In genomic region chr13:51866151-51866659, GRCm38 (mm10) we compare ENCODE assay signal across 10 mouse cellular contexts. TPM values are rescaled to one million over a fixed set of nuclear protein-coding genes. Genes with fewer than 3 reads are reported as not detected.
DNase-seq lines count a peak whose midpoint lies in the region; ATAC-seq and TF ChIP-seq lines count a peak whose summit lies in the region.
"Had no signal": no experiment of that assay in that cellular context is flagged by ENCODE, and none has a peak within 500 bp of the region (broad histone marks: within the 10 kb centered on the region; RNA-seq: fewer than 3 reads in every experiment).

No protein-coding gene starts in this region.

- no peak for DNase-seq in liver, postnatal 0 days
- peak; percentile 49 to 63 for DNase-seq in cerebellum, postnatal 25 days
- DNase-seq in layer of hippocampus, adult 9-11 months = no peak
- DNase-seq in heart, postnatal 10 days = no peak

- no peak overlapping the region for H3K4me3 ChIP-seq in liver, postnatal 0 days (ENCODE audit: low read depth, low read length)
- H3K4me3 ChIP-seq in liver, embryonic 12.5 days = no peak overlapping the region
- no peak overlapping the region for H3K4me3 ChIP-seq in kidney, embryonic 15.5 days (replicated peaks)
- no peak overlapping the region for H3K4me3 ChIP-seq in stomach, embryonic 16.5 days (replicated peaks; ENCODE audit: low read length)
- H3K4me3 ChIP-seq: embryonic facial prominence, embryonic 13.5 days; lung, embryonic 15.5 days had no signal

- H3K9me3 ChIP-seq in liver, postnatal 0 days (ENCODE audit: low read length) = no peaks in the 10 kb centered on the region
- no peaks in the 10 kb centered on the region for H3K9me3 ChIP-seq in liver, embryonic 12.5 days (replicated peaks)
- no peaks in the 10 kb centered on the region for H3K9me3 ChIP-seq in kidney, embryonic 15.5 days (replicated peaks)
- H3K9me3 ChIP-seq in stomach, embryonic 16.5 days (replicated peaks; ENCODE audit: control insufficient read depth, low read length) = no peaks in the 10 kb centered on the region
- H3K9me3 ChIP-seq: embryonic facial prominence, embryonic 13.5 days; G1E; lung, embryonic 15.5 days had no signal

- TF ChIP-seq EP300 in liver, postnatal 0 days (IDR thresholded peaks at IDR 0.05; ENCODE audit: low read depth) = no peak

- no peak overlapping the region for H3K4me2 ChIP-seq in liver, postnatal 0 days (ENCODE audit: low read depth, low read length)
- no peak overlapping the region for H3K4me2 ChIP-seq in liver, embryonic 12.5 days
- no peak overlapping the region for H3K4me2 ChIP-seq in kidney, embryonic 15.5 days
- no peak overlapping the region for H3K4me2 ChIP-seq in stomach, embryonic 16.5 days (ENCODE audit: low read depth, low read length)
- H3K4me2 ChIP-seq: embryonic facial prominence, embryonic 13.5 days; lung, embryonic 15.5 days had no signal

- peak; percentile 45; the same call in 1 of the 2 replicates for ATAC-seq in liver, postnatal 0 days
- ATAC-seq in liver, embryonic 12.5 days = no peak
- 0 out of 2 replicates have a peak, but pooled peaks have one; percentile 12 for ATAC-seq in kidney, embryonic 15.5 days (replicated peaks; ENCODE audit: low FRiP score)
- ATAC-seq in stomach, embryonic 16.5 days (ENCODE audit: insufficient read depth, low FRiP score) = peak; percentile 40; the same call in 1 of the 2 replicates

- H3K27me3 ChIP-seq in liver, postnatal 0 days (ENCODE audit: insufficient read depth, low read length) = no peaks in the 10 kb centered on the region
- peaks cover 22% of the 10 kb centered on the region; the same call in 1 of the 2 replicates for H3K27me3 ChIP-seq in liver, embryonic 12.5 days (replicated peaks)
- no peaks in the 10 kb centered on the region for H3K27me3 ChIP-seq in kidney, embryonic 15.5 days
- H3K27me3 ChIP-seq in stomach, embryonic 16.5 days (ENCODE audit: control insufficient read depth, insufficient read depth, low read length) = no peaks in the 10 kb centered on the region
- H3K27me3 ChIP-seq: embryonic facial prominence, embryonic 13.5 days; lung, embryonic 15.5 days had no signal

- no peak overlapping the region for H3K27ac ChIP-seq in liver, postnatal 0 days (ENCODE audit: low read depth)
- no peak overlapping the region for H3K27ac ChIP-seq in liver, embryonic 12.5 days
- H3K27ac ChIP-seq in kidney, embryonic 15.5 days = no peak overlapping the region
- H3K27ac ChIP-seq in stomach, embryonic 16.5 days (ENCODE audit: low read length) = no peak overlapping the region
- H3K27ac ChIP-seq: embryonic facial prominence, embryonic 13.5 days; lung, embryonic 15.5 days had no signal

- no peak for TF ChIP-seq CTCF in liver, postnatal 0 days (IDR thresholded peaks at IDR 0.05; ENCODE audit: low read depth)

- no peak overlapping the region for H3K9ac ChIP-seq in liver, postnatal 0 days (replicated peaks)
- H3K9ac ChIP-seq in liver, embryonic 12.5 days = no peak overlapping the region
- no peak overlapping the region for H3K9ac ChIP-seq in kidney, embryonic 15.5 days
- 0 out of 2 replicates have a peak overlapping the region, but pooled peaks have one; percentile 7 for H3K9ac ChIP-seq in stomach, embryonic 16.5 days (ENCODE audit: low read length)
- H3K9ac ChIP-seq: embryonic facial prominence, embryonic 13.5 days; lung, embryonic 15.5 days had no signal

- intact Hi-C loops in heart, postnatal 10 days (cut with DNase I) = no loop called here

- 52% methylated on average over 11 of the region's 11 CpGs for WGBS in liver, postnatal 0 days (ENCODE audit: insufficient replicate concordance)
- WGBS in liver, embryonic 12.5 days (ENCODE audit: insufficient replicate concordance) = 57% methylated on average over 11 of the region's 11 CpGs
- WGBS in kidney, embryonic 15.5 days = 50% methylated on average over 11 of the region's 11 CpGs
- 64% methylated on average over 11 of the region's 11 CpGs for WGBS in stomach, embryonic 16.5 days

- H3K4me1 ChIP-seq in liver, postnatal 0 days (ENCODE audit: insufficient read depth) = no peaks in the 10 kb centered on the region
- H3K4me1 ChIP-seq in liver, embryonic 12.5 days = no peaks in the 10 kb centered on the region
- H3K4me1 ChIP-seq in kidney, embryonic 15.5 days = peaks cover 22% of the 10 kb centered on the region
- peaks cover 6% of the 10 kb centered on the region; the same call in 1 of the 2 replicates for H3K4me1 ChIP-seq in stomach, embryonic 16.5 days (ENCODE audit: control insufficient read depth, insufficient read depth, low read length)

- H3K36me3 ChIP-seq in liver, postnatal 0 days (replicated peaks; ENCODE audit: insufficient read depth, low read length) = no peaks in the 10 kb centered on the region
- H3K36me3 ChIP-seq in liver, embryonic 12.5 days = no peaks in the 10 kb centered on the region
- no peaks in the 10 kb centered on the region for H3K36me3 ChIP-seq in kidney, embryonic 15.5 days
- no peaks in the 10 kb centered on the region for H3K36me3 ChIP-seq in stomach, embryonic 16.5 days (ENCODE audit: control insufficient read depth, insufficient read depth, low read length)
- H3K36me3 ChIP-seq: embryonic facial prominence, embryonic 13.5 days; G1E; lung, embryonic 15.5 days had no signal

RNA-seq across cellular contexts. Expression of gene Gadd45g, which starts 19.7 kb away (rescaled TPM):
- 16.3 and 20.6 TPM in 2 replicates for polyA plus RNA-seq in liver, postnatal 0 days (2015; fragmentation: Nextera tagmentation; extraction: Ambion mirVana)
- polyA plus RNA-seq in liver, embryonic 12.5 days (2016; fragmentation: Nextera tagmentation; extraction: Ambion mirVana) = 22.2 and 23.3 TPM in 2 replicates
- polyA plus RNA-seq in kidney, embryonic 15.5 days (2015; fragmentation: Nextera tagmentation; extraction: Ambion mirVana) = 40.2 and 42.8 TPM in 2 replicates
- polyA plus RNA-seq in stomach, embryonic 16.5 days (2015; fragmentation: Nextera tagmentation; extraction: Ambion mirVana) = 41.4 and 44.0 TPM in 2 replicates
- total RNA-seq in heart, postnatal 10 days (2021) = 10 to 100 TPM; 27.8 to 37.9 TPM

Comparison
In these comparisons a context has a peak if more than half of its experiments do, and no peak if none do; other contexts are left out.
1. DNase-seq: peak in cerebellum, postnatal 25 days (2 of 2); none in liver, postnatal 0 days (single experiment), layer of hippocampus, adult 9-11 months (single experiment) and heart, postnatal 10 days (0 of 2).